Mouse (Mus musculus) right cerebral cortex, adult 2 months (tissue): ENCODE measurements around the gene Plekha1.

Experiments
- DNase-seq, 2 experiments: peaks; one replicate each; pipeline ENCODE4 v3.0.0; 2021 to 2022; ENCODE audit warnings: low spot score in 2 of 2

Plekha1 gene

GRCm38 (mm10) chr7:130954177-130954601 is 88.6 kb downstream of the Plekha1 start:
- DNase-seq, result no peak

DNA sequence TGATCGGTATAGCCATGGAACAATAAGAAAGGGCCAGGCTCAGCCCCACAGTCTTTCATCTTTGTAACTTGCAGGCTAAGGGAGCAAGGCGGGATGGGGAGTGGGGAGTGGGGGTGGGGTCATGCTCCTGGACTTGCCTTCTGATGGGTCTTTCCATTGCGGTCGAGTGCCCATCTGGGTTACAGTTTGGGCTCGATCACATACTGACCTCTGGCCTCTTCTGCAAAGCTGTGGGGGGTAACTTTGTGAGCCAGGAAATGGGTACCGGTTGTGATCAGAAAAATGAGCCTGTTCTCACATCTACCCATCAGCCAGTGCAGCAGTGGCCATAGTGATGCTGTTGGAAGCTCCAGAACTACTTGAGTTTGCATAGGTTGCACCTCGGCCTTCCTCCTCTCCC is 93.0 kb downstream of the Plekha1 start:
- DNase-seq, result no peak

DNA sequence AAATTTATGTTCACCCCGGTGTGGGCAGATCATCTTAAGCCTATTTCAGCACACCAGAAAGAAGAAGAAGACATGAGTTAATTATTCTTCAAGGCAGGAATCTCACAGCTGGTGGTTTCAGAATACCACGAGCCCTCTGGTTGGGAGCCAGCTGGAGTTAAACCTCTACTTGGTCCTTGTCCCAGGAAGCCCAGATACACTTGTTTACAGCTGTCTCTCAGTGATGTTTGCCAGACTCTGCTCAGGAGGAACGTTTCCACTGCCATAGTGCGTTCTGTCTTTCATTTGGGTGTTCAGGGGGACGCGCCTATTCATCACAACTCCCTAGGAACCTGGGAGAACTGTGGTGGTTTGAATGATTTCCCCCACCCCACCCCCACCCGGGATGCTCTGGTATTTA is 94.3 kb downstream of the Plekha1 start:
- peak; percentile 31 to 49 for DNase-seq

DNA sequence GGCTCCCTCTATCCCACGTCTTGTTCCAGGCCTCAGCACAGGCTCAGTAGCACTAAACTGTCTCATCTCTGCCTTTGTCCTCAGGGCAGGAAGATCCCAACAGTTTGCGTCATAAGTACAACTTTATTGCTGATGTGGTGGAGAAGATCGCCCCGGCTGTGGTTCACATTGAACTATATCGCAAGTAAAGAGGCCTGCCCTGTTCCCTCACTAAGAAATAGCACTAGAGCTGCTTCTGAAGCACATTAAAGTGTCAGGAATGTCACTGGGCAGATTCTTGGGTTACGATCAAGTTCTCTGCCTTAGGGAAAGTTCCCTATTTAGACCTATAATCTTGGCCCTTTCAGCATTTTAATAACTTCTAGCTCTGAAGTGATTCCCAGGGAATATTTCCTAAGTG is 95.9 kb downstream of the Plekha1 start:
- no peak for DNase-seq
